Mouse (Mus musculus) 3T3-L1 (cell line): ENCODE results near the gene Orm2.

Experiments
- DNase-seq: peaks from one replicate; pipeline ENCODE4 v3.0.0-alpha.2; 2015; ENCODE audit warnings: low read depth, low spot score

Gene Orm2

DNA sequence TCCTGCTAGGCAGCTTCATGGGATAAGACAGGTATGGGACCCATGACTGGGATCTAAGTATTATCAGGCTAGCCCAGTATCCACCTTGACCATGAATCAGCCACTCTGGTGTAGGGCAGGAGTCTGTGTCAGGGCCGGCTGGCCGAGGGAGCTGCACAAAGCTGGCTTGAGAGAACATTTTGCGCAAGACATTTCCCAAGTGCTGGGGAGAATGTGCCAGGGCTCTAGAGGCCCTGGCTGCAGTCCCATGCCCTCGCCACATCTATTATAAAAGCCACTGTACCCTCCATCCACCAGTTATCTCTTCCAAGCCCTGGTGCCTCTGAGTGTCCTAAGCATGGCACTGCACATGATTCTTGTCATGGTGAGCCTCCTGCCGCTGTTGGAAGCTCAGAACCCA lies at the start of gene Orm2:
Orm2 (plus strand) TSS at position 300 of the 400 bp plus-strand sequence.
- no peak for DNase-seq

GRCm38 (mm10) chr4:63314063-63314462 lies 48.2 kb upstream of the Orm2 start:
- DNase-seq, result no peak

DNA sequence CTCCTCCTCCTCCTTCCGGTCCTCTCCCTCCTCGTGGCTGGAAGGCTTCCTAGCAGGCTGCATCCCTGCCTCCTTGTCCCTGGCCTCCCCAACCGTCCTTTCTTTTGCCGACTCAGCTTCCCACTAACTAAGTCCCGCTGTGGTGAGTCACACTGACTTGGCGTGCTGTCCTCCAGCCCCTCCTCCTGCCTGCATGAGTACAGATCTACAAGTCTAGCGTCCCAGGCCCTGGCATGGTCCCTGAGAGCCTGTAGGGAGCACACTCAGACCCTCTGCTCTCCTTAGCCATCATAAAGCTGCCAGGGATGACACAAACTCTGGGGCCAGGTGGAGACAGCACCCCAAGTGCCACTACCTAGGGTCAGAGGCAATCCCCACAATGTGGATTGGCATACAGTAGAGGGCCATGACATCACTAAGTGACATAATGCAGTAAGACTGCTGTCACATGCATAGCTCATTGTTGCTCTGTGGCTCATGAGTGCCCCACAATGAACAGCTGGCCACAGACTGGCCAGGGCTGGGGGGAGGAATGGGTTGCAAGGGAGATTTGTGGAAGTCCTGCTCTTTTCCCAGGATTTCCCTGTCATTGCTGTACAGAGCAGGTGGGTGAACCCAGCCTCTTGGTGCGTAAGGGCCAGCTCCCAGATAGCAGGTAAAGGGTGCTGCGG lies 46.0 kb upstream of the Orm2 start:
- peak; percentile 94 for DNase-seq

GRCm38 (mm10) chr4:63319566-63319965 lies 42.7 kb upstream of the Orm2 start:
- peak; percentile 83 for DNase-seq

GRCm38 (mm10) chr4:63323275-63323815 lies 38.9 kb upstream of the Orm2 start:
- DNase-seq, result peak; percentile 92

GRCm38 (mm10) chr4:63333403-63333802 lies 28.8 kb upstream of the Orm2 start:
- DNase-seq, result no peak

- no peak for DNase-seq
These were observed 23.7 kb upstream of the Orm2 start for GRCm38 (mm10) chr4:63338414-63339076.

DNA sequence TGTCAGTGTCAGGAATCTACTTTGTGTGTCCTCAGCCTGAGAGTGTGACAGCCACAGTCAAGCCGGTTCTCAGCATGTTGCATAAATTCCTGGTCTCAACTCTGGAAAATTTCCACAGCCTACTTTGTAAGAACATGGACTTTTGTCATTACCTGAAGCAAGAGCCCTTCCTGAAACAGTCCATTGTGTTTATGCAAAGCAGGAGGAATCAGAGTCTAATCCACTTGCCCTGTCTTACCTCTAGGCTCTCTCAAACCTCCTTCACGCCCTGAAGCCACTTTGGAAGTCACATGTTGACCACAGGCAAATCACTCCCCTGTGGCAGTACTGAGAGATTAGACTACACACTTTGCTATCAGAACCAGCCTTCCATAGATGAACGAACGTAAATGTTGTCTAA lies 19.8 kb upstream of the Orm2 start:
- DNase-seq, result no peak

- no peak for DNase-seq
These were observed 18.6 kb upstream of the Orm2 start for GRCm38 (mm10) chr4:63343608-63344007.

GRCm38 (mm10) chr4:63344295-63344694 lies 18.0 kb upstream of the Orm2 start, which contains the start of gene Orm1:
TSS of gene Orm1 (plus strand) at chr4:63344560.
- peak; percentile 65 for DNase-seq

GRCm38 (mm10) chr4:63345261-63345660 lies 17.0 kb upstream of the Orm2 start:
- DNase-seq, result no peak

- no peak for DNase-seq
These were observed 15.6 kb upstream of the Orm2 start for GRCm38 (mm10) chr4:63346659-63347058.

GRCm38 (mm10) chr4:63348524-63348923 lies 13.7 kb upstream of the Orm2 start:
- no peak for DNase-seq

DNA sequence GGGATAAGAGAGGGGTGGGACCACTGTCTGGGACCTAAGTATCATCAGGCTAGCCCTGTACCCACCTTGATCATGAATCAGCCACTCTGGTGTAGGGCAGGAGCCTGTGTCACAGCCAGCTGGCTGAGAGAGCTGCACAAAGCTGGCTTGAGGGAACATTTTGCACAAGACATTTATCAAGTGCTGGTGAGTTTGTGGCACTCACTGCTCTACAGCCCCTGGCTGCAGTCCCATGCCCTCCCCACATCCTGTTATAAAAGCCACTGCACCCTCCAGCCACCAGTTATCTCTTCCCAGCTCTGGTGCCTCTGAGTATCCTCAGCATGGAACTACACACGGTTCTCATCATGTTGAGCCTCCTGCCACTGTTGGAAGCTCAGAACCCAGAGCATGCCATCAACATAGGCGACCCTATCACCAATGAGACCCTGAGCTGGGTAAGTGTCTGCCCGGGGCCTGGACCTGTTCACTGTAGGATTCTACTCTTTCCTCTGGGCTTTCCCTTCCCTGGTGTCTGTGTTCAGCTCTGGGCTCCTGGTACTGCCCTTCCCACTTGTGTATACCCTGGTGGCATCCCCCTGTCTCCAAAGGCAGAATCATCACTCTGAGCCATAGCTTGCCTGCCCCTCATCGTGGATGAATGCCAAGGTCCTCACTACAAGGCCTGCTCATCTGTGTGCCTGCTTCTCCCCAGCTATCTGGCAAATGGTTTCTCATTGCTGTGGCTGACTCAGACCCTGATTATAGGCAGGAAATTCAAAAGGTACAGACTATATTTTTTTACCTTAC lies 6.2 kb upstream of the Orm2 start, which contains the start of gene Orm3:
Orm3 (plus strand) TSS at position 286 of the 789 bp plus-strand sequence.
- DNase-seq, result peak; percentile 70

- peak; percentile 48 for DNase-seq
These were observed 5.2 kb upstream of the Orm2 start for GRCm38 (mm10) chr4:63356981-63357570.

- no peak for DNase-seq
These were observed 2.4 kb upstream of the Orm2 start for GRCm38 (mm10) chr4:63359861-63360260.

DNA sequence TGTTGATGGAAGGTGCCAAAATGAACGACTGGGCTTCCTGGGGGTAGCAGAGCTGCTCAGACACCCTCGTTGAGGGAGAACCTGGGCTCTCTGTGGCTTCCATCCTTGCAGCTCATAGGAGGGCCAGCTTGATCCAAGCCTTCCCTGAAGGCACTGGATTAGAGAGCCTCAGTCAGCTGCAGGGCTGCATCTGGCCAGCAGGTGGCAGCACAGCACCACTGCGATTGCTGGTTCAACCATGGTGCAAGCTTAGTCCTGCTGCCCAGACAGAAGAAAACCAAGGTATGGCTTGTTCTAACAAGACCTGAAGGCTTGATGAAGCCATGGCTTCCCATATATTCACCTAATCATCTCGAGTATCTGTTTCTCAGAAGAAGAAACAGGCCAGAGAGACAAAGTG lies 6.3 kb downstream of the Orm2 start:
- DNase-seq, result peak; percentile 87

GRCm38 (mm10) chr4:63370897-63371296 lies 8.6 kb downstream of the Orm2 start:
- no peak for DNase-seq

GRCm38 (mm10) chr4:63371890-63372289 lies 9.6 kb downstream of the Orm2 start:
- DNase-seq, result peak; percentile 68

- no peak for DNase-seq
These were observed 11.2 kb downstream of the Orm2 start for GRCm38 (mm10) chr4:63373404-63373803.

DNA sequence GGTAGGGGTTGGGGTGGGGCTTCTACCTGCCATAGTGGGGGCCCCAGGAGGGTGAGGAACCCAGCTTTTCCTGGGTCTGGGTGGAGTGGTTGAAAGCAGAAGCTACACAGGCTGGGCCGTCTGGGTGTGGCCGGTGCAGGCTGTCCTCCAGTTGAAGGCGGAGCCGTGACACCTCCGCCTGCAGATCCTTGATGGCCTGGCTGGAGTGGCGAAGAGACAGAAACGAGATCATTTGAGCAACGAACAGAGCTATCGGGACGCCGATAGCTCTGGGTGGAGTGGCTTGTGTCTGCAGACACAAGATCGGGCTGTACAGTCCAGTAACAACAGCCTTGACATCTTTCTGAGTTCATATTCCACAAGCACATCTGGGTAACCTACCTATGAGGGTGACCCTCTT lies 12.1 kb downstream of the Orm2 start:
- no peak for DNase-seq

GRCm38 (mm10) chr4:63375367-63375766 lies 13.1 kb downstream of the Orm2 start:
- no peak for DNase-seq
